17 mouse cellular contexts compared by ENCODE assay signal in genomic region chr13:35755655-35756283, GRCm38 (mm10).
DNase-seq lines count a peak whose midpoint lies in the region; ATAC-seq and TF ChIP-seq lines count a peak whose summit lies in the region.
"Had no signal": no experiment of that assay in that cellular context is flagged by ENCODE, and none has a peak within 500 bp of the region (broad histone marks: within the 10 kb centered on the region; RNA-seq: fewer than 3 reads in every experiment).

No protein-coding gene starts in this region.

- H3K27me3 ChIP-seq in heart, embryonic 10.5 days (ENCODE audit: insufficient read depth, poor library complexity, severe bottlenecking) = no peaks in the 10 kb centered on the region
- no peaks in the 10 kb centered on the region for H3K27me3 ChIP-seq in heart, embryonic 12.5 days (replicated peaks)
- H3K27me3 ChIP-seq in neural tube, embryonic 14.5 days (ENCODE audit: control insufficient read depth, insufficient read depth, low read length) = no peaks in the 10 kb centered on the region
- H3K27me3 ChIP-seq in neural tube, embryonic 15.5 days (replicated peaks) = no peaks in the 10 kb centered on the region
- no peaks in the 10 kb centered on the region for H3K27me3 ChIP-seq in liver, embryonic 14.5 days (ENCODE audit: control insufficient read depth, insufficient read depth, low read length)

- intact Hi-C loops in gastrocnemius, adult 2 months (cut with DNase I) = no loop called here

- no peak overlapping the region for H3K4me3 ChIP-seq in heart, embryonic 10.5 days
- no peak overlapping the region for H3K4me3 ChIP-seq in heart, embryonic 12.5 days
- H3K4me3 ChIP-seq in neural tube, embryonic 14.5 days (ENCODE audit: low read depth, low read length) = no peak overlapping the region
- no peak overlapping the region for H3K4me3 ChIP-seq in neural tube, embryonic 15.5 days (replicated peaks)
- no peak overlapping the region for H3K4me3 ChIP-seq in liver, embryonic 14.5 days (ENCODE audit: insufficient read depth in 1 of 2, low read depth in 2 of 2, low read length in 2 of 2)
- no peak overlapping the region for H3K4me3 ChIP-seq in gastrocnemius, adult 2 months
- H3K4me3 ChIP-seq: embryonic facial prominence, embryonic 10.5 days; forebrain, embryonic 10.5 days had no signal

- no peaks in the 10 kb centered on the region for H3K9me3 ChIP-seq in heart, embryonic 10.5 days
- H3K9me3 ChIP-seq in heart, embryonic 12.5 days (replicated peaks) = no peaks in the 10 kb centered on the region
- H3K9me3 ChIP-seq in neural tube, embryonic 14.5 days (ENCODE audit: control insufficient read depth, low read length) = no peaks in the 10 kb centered on the region
- H3K9me3 ChIP-seq in neural tube, embryonic 15.5 days (replicated peaks) = no peaks in the 10 kb centered on the region
- no peaks in the 10 kb centered on the region for H3K9me3 ChIP-seq in liver, embryonic 14.5 days (ENCODE audit: control insufficient read depth, low read length)

- 0 out of 2 replicates have a peak overlapping the region, but pooled peaks have one; percentile 25 for H3K27ac ChIP-seq in heart, embryonic 10.5 days
- no peak overlapping the region; the same call in 1 of the 2 replicates for H3K27ac ChIP-seq in heart, embryonic 12.5 days (ENCODE audit: poor library complexity, severe bottlenecking)
- no peak overlapping the region for H3K27ac ChIP-seq in neural tube, embryonic 14.5 days (ENCODE audit: low read depth, low read length)
- H3K27ac ChIP-seq in neural tube, embryonic 15.5 days (replicated peaks) = no peak overlapping the region
- peak overlapping the region; percentile 68 for H3K27ac ChIP-seq in liver, embryonic 14.5 days
- no peak overlapping the region for H3K27ac ChIP-seq in gastrocnemius, adult 2 months
- H3K27ac ChIP-seq: embryonic facial prominence, embryonic 10.5 days; forebrain, embryonic 10.5 days had no signal

- no peak overlapping the region for H3K9ac ChIP-seq in heart, embryonic 12.5 days
- no peak overlapping the region for H3K9ac ChIP-seq in neural tube, embryonic 14.5 days (replicated peaks; ENCODE audit: low read depth, low read length)
- H3K9ac ChIP-seq in neural tube, embryonic 15.5 days (replicated peaks) = no peak overlapping the region
- peak overlapping the region; percentile 15; the same call in 1 of the 2 replicates for H3K9ac ChIP-seq in liver, embryonic 14.5 days (replicated peaks)
- H3K9ac ChIP-seq: lung, embryonic 14.5 days had no signal

- 71% methylated on average over 8 of the region's 8 CpGs for WGBS in heart, embryonic 10.5 days
- 72% methylated on average over 8 of the region's 8 CpGs for WGBS in heart, embryonic 12.5 days
- 52% methylated on average over 8 of the region's 8 CpGs for WGBS in neural tube, embryonic 14.5 days
- 48% methylated on average over 8 of the region's 8 CpGs for WGBS in neural tube, embryonic 15.5 days
- 46% methylated on average over 8 of the region's 8 CpGs for WGBS in liver, embryonic 14.5 days (ENCODE audit: insufficient replicate concordance)

- H3K4me2 ChIP-seq in heart, embryonic 12.5 days = no peak overlapping the region
- H3K4me2 ChIP-seq in neural tube, embryonic 14.5 days (ENCODE audit: low read depth, low read length) = no peak overlapping the region
- no peak overlapping the region for H3K4me2 ChIP-seq in neural tube, embryonic 15.5 days
- peak overlapping the region; percentile 68 for H3K4me2 ChIP-seq in liver, embryonic 14.5 days (ENCODE audit: low read depth)
- H3K4me2 ChIP-seq: lung, embryonic 14.5 days had no signal

- no peak for TF ChIP-seq CTCF in liver, embryonic 14.5 days (IDR thresholded peaks at IDR 0.05; ENCODE audit: low read depth)
- no peak for TF ChIP-seq CTCF in gastrocnemius, adult 2 months (IDR thresholded peaks at IDR 0.05)

- peaks cover 54% of the 10 kb centered on the region for H3K4me1 ChIP-seq in heart, embryonic 10.5 days
- H3K4me1 ChIP-seq in heart, embryonic 12.5 days (replicated peaks) = peaks cover 65% of the 10 kb centered on the region
- 0 out of 2 replicates have a peak, but pooled peaks cover 3% of the 10 kb centered on the region for H3K4me1 ChIP-seq in neural tube, embryonic 14.5 days (ENCODE audit: control insufficient read depth, insufficient read depth, low read length)
- peaks cover 3% of the 10 kb centered on the region; the same call in 1 of the 2 replicates for H3K4me1 ChIP-seq in neural tube, embryonic 15.5 days
- H3K4me1 ChIP-seq in liver, embryonic 14.5 days (replicated peaks; ENCODE audit: control insufficient read depth in 2 of 2, insufficient read depth in 2 of 2, low read length in 1 of 2) = peaks cover 69 to 74% of the 10 kb centered on the region in 2 experiments

- no peak for DNase-seq in heart, embryonic 10.5 days (ENCODE audit: low spot score)
- DNase-seq in liver, embryonic 14.5 days (ENCODE audit: low read depth in 3 of 3, low spot score in 3 of 3) = no peak
- DNase-seq in left cerebral cortex, adult 8-10 months (ENCODE audit: low spot score in 2 of 2) = no peak
- no peak for DNase-seq in adrenal gland, adult (ENCODE audit: inconsistent age in 2 of 2, low spot score in 1 of 2)
- no peak for DNase-seq in gastrocnemius, adult 2 months
- DNase-seq: adrenal gland, postnatal 36 days; cerebellum, postnatal 14 days; kidney, adult 2 months; layer of hippocampus, adult 9-11 months; lung, embryonic 14.5 days; right cerebral cortex, postnatal 4 days; thymus, postnatal 14 days had no signal

- H3K36me3 ChIP-seq in heart, embryonic 10.5 days = no peaks in the 10 kb centered on the region
- no peaks in the 10 kb centered on the region for H3K36me3 ChIP-seq in heart, embryonic 12.5 days
- no peaks in the 10 kb centered on the region for H3K36me3 ChIP-seq in neural tube, embryonic 14.5 days (ENCODE audit: control insufficient read depth, insufficient read depth, low read length)
- no peaks in the 10 kb centered on the region for H3K36me3 ChIP-seq in neural tube, embryonic 15.5 days
- H3K36me3 ChIP-seq in liver, embryonic 14.5 days (replicated peaks; ENCODE audit: control insufficient read depth, insufficient read depth, low read depth) = no peaks in the 10 kb centered on the region; the same call in 1 of the 2 replicates

- peak; percentile 86 for TF ChIP-seq EP300 in liver, embryonic 14.5 days (IDR thresholded peaks at IDR 0.05; ENCODE audit: low read depth)

- ATAC-seq in heart, embryonic 12.5 days (ENCODE audit: insufficient number of reproducible peaks, low FRiP score) = no peak
- ATAC-seq in neural tube, embryonic 14.5 days (ENCODE audit: low read depth) = peak; percentile 24; the same call in 1 of the 2 replicates
- no peak for ATAC-seq in neural tube, embryonic 15.5 days (ENCODE audit: low FRiP score)
- ATAC-seq in liver, embryonic 14.5 days (ENCODE audit: insufficient read depth) = peak; percentile 55

Comparison
In these comparisons a context has a peak if more than half of its experiments do, and no peak if none do; other contexts are left out.
1. H3K27ac ChIP-seq: peak in heart, embryonic 10.5 days (single experiment) and liver, embryonic 14.5 days (single experiment); none in heart, embryonic 12.5 days (single experiment), neural tube, embryonic 14.5 days (single experiment), neural tube, embryonic 15.5 days (single experiment) and gastrocnemius, adult 2 months (single experiment).
2. ATAC-seq: peak in neural tube, embryonic 14.5 days (single experiment) and liver, embryonic 14.5 days (single experiment); none in heart, embryonic 12.5 days (single experiment) and neural tube, embryonic 15.5 days (single experiment).